Mouse (Mus musculus) olfactory bulb, adult 2 months (tissue): ENCODE results near the gene Fzd1.

ENCODE experiments used
- CTCF ChIP-seq: fragments of 200-500 bp; IDR thresholded peaks from 2 replicates; pipeline ENCODE4 v1.5.1; 2012; ENCODE audit warnings: low read depth, mild to moderate bottlenecking, low read length, moderate library complexity; ENCODE audit not compliant: insufficient read depth
- POLR2A ChIP-seq: fragments of 200-500 bp; IDR thresholded peaks from 2 replicates; pipeline ENCODE4 v1.6.1; 2012; ENCODE audit warnings: mild to moderate bottlenecking, low read depth, low read length, moderate library complexity; ENCODE audit not compliant: insufficient read depth

- TF ChIP-seq CTCF (no peak), POLR2A (no peak)
Measured at GRCm38 (mm10) chr5:4761891-4762290, 4.1 kb upstream of the Fzd1 start.
